Mouse (Mus musculus): ENCODE results near the gene Kcnh7. TPM values are rescaled to one million over a fixed set of nuclear protein-coding genes. Genes with fewer than 3 reads are reported as not detected.
"Not testable (repeated sequence)": the region's sequence is repeated elsewhere in the genome, so short reads cannot be mapped to it uniquely, and the experiment has no call there.

Kcnh7 gene
- polyA plus RNA-seq, 1 experiment from 2014 or later = 10.1 TPM

- no peak overlapping the region for H3K9ac ChIP-seq
- no peak for ATAC-seq (ENCODE audit: low FRiP score)
- H3K27me3 ChIP-seq = no peaks in the 10 kb centered on the region
- no peaks in the 10 kb centered on the region for H3K9me3 ChIP-seq
- no peaks in the 10 kb centered on the region for H3K36me3 ChIP-seq
- no peak overlapping the region for H3K4me2 ChIP-seq
- WGBS = 64% methylated on average over 2 of the region's 2 CpGs
- no peak overlapping the region for H3K4me3 ChIP-seq
- no peaks in the 10 kb centered on the region for H3K4me1 ChIP-seq (replicated peaks)
- H3K27ac ChIP-seq = no peak overlapping the region
These were observed 399.5 kb downstream of the Kcnh7 start for GRCm38 (mm10) chr2:62784460-62785038.

DNA sequence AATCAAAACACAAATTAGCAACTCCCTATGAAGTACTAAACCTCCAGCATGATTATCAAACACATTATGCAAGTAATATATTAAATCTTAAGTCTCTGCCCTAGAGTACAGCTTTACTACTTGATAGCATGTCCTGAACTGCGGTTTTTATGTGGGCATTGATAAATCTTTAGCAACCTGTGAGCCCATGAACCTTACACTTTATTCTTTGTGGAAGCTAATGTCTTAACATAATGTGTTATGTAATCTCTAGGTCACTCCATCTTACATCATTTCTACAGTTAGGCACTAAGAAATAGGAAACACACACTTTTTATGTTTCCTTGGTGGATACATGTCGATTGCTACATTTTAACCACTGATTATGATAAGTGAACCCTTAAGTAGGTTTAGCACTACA is 437.8 kb downstream of the Kcnh7 start:
- Histone ChIP-seq H3K4me3 (no peak overlapping the region), H3K9me3 (no peaks in the 10 kb centered on the region), H3K27me3 (no peaks in the 10 kb centered on the region), H3K36me3 (no peaks in the 10 kb centered on the region), H3K27ac (no peak overlapping the region), H3K4me2 (no peak overlapping the region), H3K9ac (no peak overlapping the region), H3K4me1 (replicated peaks) (no peaks in the 10 kb centered on the region)
- WGBS = 74% methylated on average over 2 of the region's 2 CpGs
- no peak for ATAC-seq (ENCODE audit: low FRiP score)

DNA sequence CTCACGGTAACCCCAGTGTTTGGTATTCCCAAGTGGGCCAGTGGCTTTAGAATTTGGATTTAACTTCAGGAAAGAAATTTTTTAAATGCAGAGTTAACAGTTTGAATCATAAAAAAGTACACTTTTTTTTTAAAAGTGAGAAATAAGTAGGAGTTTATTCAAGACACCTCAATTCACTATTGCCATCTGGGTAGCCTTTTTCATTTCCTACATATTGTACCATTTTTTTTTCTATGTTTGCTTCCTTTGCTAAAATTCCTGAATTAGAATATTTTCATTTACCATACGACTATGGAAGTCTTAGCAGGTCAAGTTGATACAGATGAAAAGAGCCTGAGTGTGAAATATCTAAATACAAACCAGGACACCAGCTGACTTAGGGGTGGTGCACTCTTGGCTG is 441.0 kb downstream of the Kcnh7 start:
- Histone ChIP-seq H3K27me3 (no peaks in the 10 kb centered on the region), H3K4me2 (no peak overlapping the region), H3K9ac (no peak overlapping the region), H3K4me3 (no peak overlapping the region), H3K9me3 (no peaks in the 10 kb centered on the region), H3K27ac (no peak overlapping the region), H3K4me1 (replicated peaks) (no peaks in the 10 kb centered on the region), H3K36me3 (0 out of 2 replicates have a peak, but pooled peaks cover 3% of the 10 kb centered on the region)
- 77% methylated on average over 2 of the region's 2 CpGs for WGBS
- no peak for ATAC-seq (ENCODE audit: low FRiP score)

GRCm38 (mm10) chr2:62730671-62731070 is 453.4 kb downstream of the Kcnh7 start:
- no peak overlapping the region for H3K27ac ChIP-seq
- no peak overlapping the region for H3K4me2 ChIP-seq
- H3K36me3 ChIP-seq = no peaks in the 10 kb centered on the region
- ATAC-seq (ENCODE audit: low FRiP score) = no peak
- no peaks in the 10 kb centered on the region for H3K27me3 ChIP-seq
- 77% methylated on average over 1 of the region's 1 CpGs for WGBS
- H3K9me3 ChIP-seq = no peaks in the 10 kb centered on the region
- H3K4me1 ChIP-seq (replicated peaks) = no peaks in the 10 kb centered on the region
- no peak overlapping the region for H3K9ac ChIP-seq
- H3K4me3 ChIP-seq = no peak overlapping the region

DNA sequence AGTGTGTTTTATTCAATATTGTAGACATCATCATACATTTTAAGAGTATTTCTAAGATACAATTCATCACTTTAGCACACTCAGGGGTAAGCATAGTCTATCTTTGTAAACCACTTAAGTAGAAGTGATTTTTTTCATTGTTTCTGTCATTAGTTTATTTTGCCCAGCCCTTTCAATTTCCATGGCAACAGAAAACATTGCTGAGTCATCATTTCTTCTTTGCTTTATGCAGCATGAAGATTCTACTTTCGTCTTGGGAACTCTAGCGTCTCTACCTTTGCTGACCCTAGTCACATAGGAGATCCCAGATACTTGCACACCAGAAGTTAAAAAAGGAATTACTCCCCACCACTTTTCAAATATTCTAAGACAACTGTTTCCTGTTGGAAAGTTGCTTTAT is 456.4 kb downstream of the Kcnh7 start:
- no peak for ATAC-seq (ENCODE audit: low FRiP score)
- H3K4me2 ChIP-seq = no peak overlapping the region
- no peaks in the 10 kb centered on the region for H3K27me3 ChIP-seq
- no peaks in the 10 kb centered on the region for H3K9me3 ChIP-seq
- no peak overlapping the region for H3K4me3 ChIP-seq
- H3K27ac ChIP-seq = no peak overlapping the region
- H3K4me1 ChIP-seq (replicated peaks) = no peaks in the 10 kb centered on the region
- no peaks in the 10 kb centered on the region for H3K36me3 ChIP-seq
- H3K9ac ChIP-seq = no peak overlapping the region
- 80% methylated on average over 2 of the region's 2 CpGs for WGBS

DNA sequence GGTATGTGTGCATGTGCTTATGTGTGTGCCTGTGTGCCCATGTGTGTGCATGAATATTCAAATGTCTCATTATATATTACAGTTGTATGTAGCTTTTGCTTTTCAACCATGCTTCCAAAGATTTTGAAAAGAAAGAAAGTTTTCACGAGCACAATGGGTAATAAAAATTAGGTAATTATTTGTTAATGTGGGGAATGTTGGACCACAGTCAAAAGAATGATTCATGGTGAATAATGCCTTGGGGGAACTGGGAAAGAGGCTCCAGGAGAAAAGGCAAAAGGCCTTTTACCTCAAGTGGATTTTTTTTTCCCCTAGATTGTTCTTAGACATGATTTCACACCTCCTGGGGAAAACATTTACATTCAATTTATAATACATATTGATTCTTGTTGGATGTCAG is 458.1 kb downstream of the Kcnh7 start:
- WGBS = 67% methylated on average over 1 of the region's 1 CpGs
- no peak overlapping the region for H3K9ac ChIP-seq
- H3K27ac ChIP-seq = no peak overlapping the region
- H3K27me3 ChIP-seq = no peaks in the 10 kb centered on the region
- no peaks in the 10 kb centered on the region for H3K4me1 ChIP-seq (replicated peaks)
- no peaks in the 10 kb centered on the region for H3K36me3 ChIP-seq
- ATAC-seq (ENCODE audit: low FRiP score) = no peak
- H3K9me3 ChIP-seq = no peaks in the 10 kb centered on the region
- H3K4me3 ChIP-seq = no peak overlapping the region
- H3K4me2 ChIP-seq = no peak overlapping the region

DNA sequence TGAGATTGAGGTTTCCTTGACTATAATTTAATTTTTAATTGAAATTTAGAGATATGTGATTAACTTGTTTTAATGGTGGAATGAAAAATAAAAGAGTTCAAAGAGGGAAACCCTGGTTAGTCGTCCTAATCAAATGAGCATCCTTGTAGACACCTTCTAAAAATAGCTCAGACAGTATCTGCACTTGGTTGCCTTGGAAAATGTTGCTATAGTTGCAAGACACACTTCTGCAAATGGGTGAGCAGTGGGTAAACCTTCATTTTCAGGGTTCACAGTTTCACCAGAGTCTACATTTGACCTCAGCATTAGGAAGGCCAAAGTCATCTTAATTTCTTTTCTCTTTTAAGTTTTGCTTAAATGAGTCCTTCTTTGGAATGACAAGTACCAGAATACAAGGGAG is 465.7 kb downstream of the Kcnh7 start:
- Histone ChIP-seq H3K9ac (no peak overlapping the region), H3K36me3 (peaks cover 6% of the 10 kb centered on the region), H3K27ac (no peak overlapping the region), H3K4me1 (replicated peaks) (no peaks in the 10 kb centered on the region), H3K4me2 (no peak overlapping the region), H3K27me3 (no peaks in the 10 kb centered on the region), H3K4me3 (no peak overlapping the region), H3K9me3 (no peaks in the 10 kb centered on the region)
- ATAC-seq (ENCODE audit: low FRiP score) = no peak
- WGBS = 46% methylated on average over 1 of the region's 1 CpGs

DNA sequence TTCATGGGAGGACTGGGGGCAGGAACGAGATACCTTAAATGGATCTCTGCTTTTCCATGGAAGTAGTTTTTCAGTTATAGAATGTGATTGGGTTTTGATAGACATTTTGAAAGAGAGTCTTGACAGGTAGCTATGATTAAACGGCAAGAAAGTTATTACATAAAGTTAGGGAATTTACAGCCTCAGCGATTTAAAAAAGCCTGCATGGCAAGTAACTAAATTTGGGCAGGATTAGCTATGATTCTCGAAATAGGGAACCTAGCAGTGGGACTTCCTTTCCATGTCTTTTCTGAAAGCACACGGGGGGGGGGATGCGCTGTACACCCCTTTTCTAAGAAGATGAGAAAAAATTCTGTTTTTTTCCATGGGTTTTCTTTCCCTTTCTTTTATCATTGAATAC is 466.8 kb downstream of the Kcnh7 start:
- Histone ChIP-seq H3K27me3 (no peaks in the 10 kb centered on the region), H3K4me1 (replicated peaks) (no peaks in the 10 kb centered on the region), H3K9me3 (no peaks in the 10 kb centered on the region), H3K9ac (no peak overlapping the region), H3K36me3 (peaks cover 6% of the 10 kb centered on the region), H3K4me2 (no peak overlapping the region), H3K27ac (no peak overlapping the region), H3K4me3 (no peak overlapping the region)
- no peak for ATAC-seq (ENCODE audit: low FRiP score)
- WGBS = 90% methylated on average over 6 of the region's 6 CpGs

GRCm38 (mm10) chr2:62715260-62715659 is 468.8 kb downstream of the Kcnh7 start:
- H3K27ac ChIP-seq = no peak overlapping the region
- no peak overlapping the region for H3K4me3 ChIP-seq
- no peak overlapping the region for H3K4me2 ChIP-seq
- H3K27me3 ChIP-seq = no peaks in the 10 kb centered on the region
- no peak for ATAC-seq (ENCODE audit: low FRiP score)
- no peaks in the 10 kb centered on the region for H3K9me3 ChIP-seq
- peaks cover 6% of the 10 kb centered on the region for H3K36me3 ChIP-seq
- H3K9ac ChIP-seq = no peak overlapping the region
- WGBS = 97% methylated on average over 4 of the region's 4 CpGs
- H3K4me1 ChIP-seq (replicated peaks) = no peaks in the 10 kb centered on the region

GRCm38 (mm10) chr2:62714362-62714761 is 469.7 kb downstream of the Kcnh7 start:
- H3K9ac ChIP-seq; H3K27ac ChIP-seq; H3K4me2 ChIP-seq; H3K4me3 ChIP-seq; H3K9me3 ChIP-seq; H3K27me3 ChIP-seq; H3K36me3 ChIP-seq; ATAC-seq (ENCODE audit: low FRiP score); H3K4me1 ChIP-seq (replicated peaks): not testable (repeated sequence)
- 96% methylated on average over 4 of the region's 4 CpGs for WGBS

- H3K27me3 ChIP-seq = no peaks in the 10 kb centered on the region
- peaks cover 6% of the 10 kb centered on the region for H3K36me3 ChIP-seq
- no peaks in the 10 kb centered on the region for H3K4me1 ChIP-seq (replicated peaks)
- H3K27ac ChIP-seq = no peak overlapping the region
- ATAC-seq (ENCODE audit: low FRiP score) = no peak
- no peak overlapping the region for H3K4me2 ChIP-seq
- 77% methylated on average over 1 of the region's 1 CpGs for WGBS
- H3K9me3 ChIP-seq = no peaks in the 10 kb centered on the region
- no peak overlapping the region for H3K9ac ChIP-seq
- H3K4me3 ChIP-seq = no peak overlapping the region
These were observed 474.5 kb downstream of the Kcnh7 start for GRCm38 (mm10) chr2:62709633-62710032.

- no peak overlapping the region for H3K4me3 ChIP-seq
- H3K36me3 ChIP-seq = peaks cover 11% of the 10 kb centered on the region
These were observed 477.8 kb downstream of the Kcnh7 start for GRCm38 (mm10) chr2:62706313-62706712.

GRCm38 (mm10) chr2:62685934-62686333 is 498.2 kb downstream of the Kcnh7 start:
- Histone ChIP-seq H3K27me3 (no peaks in the 10 kb centered on the region), H3K4me1 (replicated peaks) (no peaks in the 10 kb centered on the region), H3K36me3 (no peaks in the 10 kb centered on the region), H3K4me3 (no peak overlapping the region), H3K27ac (no peak overlapping the region), H3K9me3 (no peaks in the 10 kb centered on the region), H3K9ac (no peak overlapping the region), H3K4me2 (no peak overlapping the region)
- no peak for ATAC-seq (ENCODE audit: low FRiP score)
- 95% methylated on average over 6 of the region's 6 CpGs for WGBS

More at GRCm38 (mm10) chr2:62706313-62706712, 477.8 kb downstream of the Kcnh7 start:
- Histone ChIP-seq H3K9me3 (no peaks in the 10 kb centered on the region), H3K4me2 (no peak overlapping the region), H3K27me3 (no peaks in the 10 kb centered on the region), H3K27ac (no peak overlapping the region), H3K4me1 (replicated peaks) (no peaks in the 10 kb centered on the region), H3K9ac (no peak overlapping the region)
- ATAC-seq (ENCODE audit: low FRiP score) = no peak
- 90% methylated on average over 3 of the region's 3 CpGs for WGBS

Measured in hindbrain, embryonic 13.5 days (tissue).